Mouse (Mus musculus): ENCODE results near the gene Runx1. TPM values are rescaled to one million over a fixed set of nuclear protein-coding genes. Genes with fewer than 3 reads are reported as not detected.

Runx1 gene
- total RNA-seq (2023): 129 and 171 TPM in 2 replicates

DNA sequence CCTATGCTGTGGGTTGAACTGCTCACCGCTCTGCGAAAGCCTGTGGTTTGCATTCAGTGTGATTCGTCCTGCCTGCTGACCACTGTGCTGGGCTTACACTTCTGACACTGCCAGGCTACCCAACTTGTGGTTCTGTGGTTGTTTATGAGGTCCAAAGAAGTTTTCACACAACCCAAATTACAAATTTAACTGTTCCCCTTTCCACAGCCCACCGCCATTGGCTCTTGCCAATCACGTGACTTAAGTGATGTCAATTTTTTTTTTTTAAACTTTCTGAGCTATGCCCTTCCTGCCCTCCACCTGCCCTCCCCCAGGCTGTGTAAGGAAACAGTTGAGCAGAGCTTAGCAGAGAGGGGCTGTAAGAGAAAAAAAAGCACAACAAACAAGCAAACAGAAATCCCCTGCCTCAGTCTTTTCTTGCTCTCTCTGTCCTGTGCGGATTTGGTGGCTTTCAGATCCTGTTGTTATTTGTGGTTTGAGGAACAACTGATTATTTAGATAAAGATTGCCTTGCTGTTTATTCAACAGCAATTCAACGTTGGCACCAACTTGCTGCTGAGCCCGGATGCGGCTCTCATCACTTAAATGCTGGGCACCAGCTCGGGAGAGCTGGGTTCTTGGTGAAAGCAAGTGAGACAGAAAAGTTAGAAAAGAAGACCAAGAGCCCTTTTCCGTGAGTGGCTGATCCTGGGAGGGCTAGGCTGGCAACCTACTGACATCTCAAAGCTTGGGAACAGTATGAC, at the start of gene Runx1:
Gene Runx1, minus strand, starts transcription at position 242 of the 743 bp plus-strand sequence.

